Mouse (Mus musculus) hindbrain, embryonic 16.5 days (tissue): ENCODE measurements around the gene Dnajc13. TPM values are rescaled to one million over a fixed set of nuclear protein-coding genes. Genes with fewer than 3 reads are reported as not detected.
A peak's percentile ranks its signal among the peaks of the same experiment; 100 is the strongest.

Experiments used
- ATAC-seq: fragments of 200-750 bp; cut with Nextera tagmentation; 2 replicates; pipeline ENCODE4 v1.8.0; 2017; ENCODE audit warnings: moderate TSS enrichment, moderate library complexity
- H3K27ac ChIP-seq: fragments of 300-500 bp; sonication (generic); 2 replicates; pipeline ENCODE4 v1.5.1; 2014; ENCODE audit warnings: low read depth, mild to moderate bottlenecking, control low read depth, low read length, moderate library complexity
- H3K27me3 ChIP-seq: fragments of 300-500 bp; sonication (generic); replicated peaks from 2 replicates; pipeline ENCODE4 v1.6.1; 2014; ENCODE audit warnings: low read length; ENCODE audit not compliant: control insufficient read depth, insufficient read depth
- H3K36me3 ChIP-seq: fragments of 300-500 bp; sonication (generic); 2 replicates; pipeline ENCODE4 v1.6.1; 2014; ENCODE audit warnings: mild to moderate bottlenecking, low read length, moderate library complexity, mixed read lengths; ENCODE audit not compliant: control insufficient read depth, insufficient read depth
- H3K4me1 ChIP-seq: fragments of 300-500 bp; sonication (generic); 2 replicates; pipeline ENCODE4 v1.6.1; 2014; ENCODE audit warnings: low read depth, low read length; ENCODE audit not compliant: control insufficient read depth, insufficient read depth
- H3K4me2 ChIP-seq: fragments of 300-500 bp; sonication (generic); 2 replicates; pipeline ENCODE4 v1.6.1; 2014; ENCODE audit warnings: mild to moderate bottlenecking, low read length, control low read depth, moderate library complexity
- H3K4me3 ChIP-seq: fragments of 300-500 bp; sonication (generic); 2 replicates; pipeline ENCODE4 v1.5.1; 2014; ENCODE audit warnings: mild to moderate bottlenecking, low read length, control low read depth, moderate library complexity
- H3K9ac ChIP-seq: fragments of 300-500 bp; sonication (generic); 2 replicates; pipeline ENCODE4 v1.6.1; 2014; ENCODE audit warnings: low read depth, mild to moderate bottlenecking, control low read depth, low read length, moderate library complexity
- H3K9me3 ChIP-seq: fragments of 300-500 bp; sonication (generic); 2 replicates; pipeline ENCODE4 v1.6.1; 2014; ENCODE audit warnings: mild to moderate bottlenecking, low read length, moderate library complexity; ENCODE audit not compliant: control insufficient read depth
- WGBS: fragments of 180-500 bp; shearing (Covaris S2); extraction: QIAGEN DNeasy Blood & Tissue Kit; methylation state at CpG from one replicate; pipeline ENCODE4 v1.1.7; 2014; 5-methylcytosine and 5-hydroxymethylcytosine counted together
- polyA plus RNA-seq: library from polyadenylated mRNA; unstranded; fragments of >200 nt; fragmentation: Nextera tagmentation; extraction: Ambion mirVana; gene quantifications from 2 replicates; pipeline ENCODE4 v1.2.1, GENCODE M21; 2015

Gene Dnajc13
- polyA plus RNA-seq, 1 experiment from 2014 or later = 17.8 TPM

GRCm38 (mm10) chr9:104155100-104155715 lies 107.5 kb downstream of the Dnajc13 start:
- Histone ChIP-seq H3K4me3 (no peak overlapping the region), H3K27me3 (no peaks in the 10 kb centered on the region), H3K27ac (no peak overlapping the region), H3K9me3 (no peaks in the 10 kb centered on the region), H3K4me2 (no peak overlapping the region), H3K36me3 (peaks cover 62% of the 10 kb centered on the region), H3K4me1 (no peaks in the 10 kb centered on the region), H3K9ac (no peak overlapping the region)
- 93% methylated on average over 14 of the region's 14 CpGs for WGBS
- no peak for ATAC-seq

GRCm38 (mm10) chr9:104152121-104152520 lies 110.6 kb downstream of the Dnajc13 start:
- Histone ChIP-seq H3K36me3 (peaks cover 37% of the 10 kb centered on the region), H3K27me3 (no peaks in the 10 kb centered on the region), H3K9me3 (no peaks in the 10 kb centered on the region), H3K4me1 (no peaks in the 10 kb centered on the region), H3K27ac (no peak overlapping the region), H3K4me3 (no peak overlapping the region), H3K9ac (no peak overlapping the region), H3K4me2 (no peak overlapping the region)
- no peak for ATAC-seq
- WGBS = 95% methylated on average over 7 of the region's 7 CpGs

GRCm38 (mm10) chr9:104148969-104149368 lies 113.8 kb downstream of the Dnajc13 start:
- H3K4me2 ChIP-seq = no peak overlapping the region
- no peak for ATAC-seq
- WGBS = 91% methylated on average over 7 of the region's 7 CpGs

GRCm38 (mm10) chr9:104146683-104147082 lies 116.0 kb downstream of the Dnajc13 start:
- H3K9me3 ChIP-seq = no peaks in the 10 kb centered on the region
- no peak overlapping the region for H3K4me3 ChIP-seq
- ATAC-seq = no peak
- no peaks in the 10 kb centered on the region for H3K4me1 ChIP-seq
- H3K27ac ChIP-seq = no peak overlapping the region
- H3K4me2 ChIP-seq = no peak overlapping the region
- H3K36me3 ChIP-seq = peaks cover 5% of the 10 kb centered on the region
- H3K9ac ChIP-seq = no peak overlapping the region
- 92% methylated on average over 7 of the region's 7 CpGs for WGBS
- H3K27me3 ChIP-seq = no peaks in the 10 kb centered on the region

More at GRCm38 (mm10) chr9:104148969-104149368, 113.8 kb downstream of the Dnajc13 start:
- H3K27me3 ChIP-seq = no peaks in the 10 kb centered on the region
- no peaks in the 10 kb centered on the region for H3K4me1 ChIP-seq
- H3K36me3 ChIP-seq = peaks cover 13% of the 10 kb centered on the region
- H3K9me3 ChIP-seq = no peaks in the 10 kb centered on the region
- H3K9ac ChIP-seq = no peak overlapping the region
- no peak overlapping the region for H3K27ac ChIP-seq
- H3K4me3 ChIP-seq = no peak overlapping the region

- no peak overlapping the region for H3K4me3 ChIP-seq
- H3K27ac ChIP-seq = no peak overlapping the region
- no peaks in the 10 kb centered on the region for H3K4me1 ChIP-seq
- H3K27me3 ChIP-seq = no peaks in the 10 kb centered on the region
- ATAC-seq = no peak
- WGBS = 81% methylated on average over 8 of the region's 8 CpGs
- no peak overlapping the region for H3K9ac ChIP-seq
- no peaks in the 10 kb centered on the region for H3K36me3 ChIP-seq
- no peak overlapping the region for H3K4me2 ChIP-seq
- H3K9me3 ChIP-seq = no peaks in the 10 kb centered on the region
Measured at GRCm38 (mm10) chr9:104144314-104144996, 118.3 kb downstream of the Dnajc13 start.

- H3K9ac ChIP-seq = no peak overlapping the region
- whole genome bisulfite sequencing = 85% methylated on average over 14 of the region's 14 CpGs
- no peak for ATAC-seq
- H3K9me3 ChIP-seq = no peaks in the 10 kb centered on the region
- no peak overlapping the region for H3K4me2 ChIP-seq
- no peaks in the 10 kb centered on the region for H3K27me3 ChIP-seq
- no peaks in the 10 kb centered on the region for H3K4me1 ChIP-seq
- no peaks in the 10 kb centered on the region for H3K36me3 ChIP-seq
- H3K27ac ChIP-seq = no peak overlapping the region
- H3K4me3 ChIP-seq = no peak overlapping the region
Measured at GRCm38 (mm10) chr9:104142805-104143204, 119.9 kb downstream of the Dnajc13 start.

GRCm38 (mm10) chr9:104140351-104140750 lies 122.4 kb downstream of the Dnajc13 start:
- H3K4me2 ChIP-seq = no peak overlapping the region
- no peaks in the 10 kb centered on the region for H3K36me3 ChIP-seq
- H3K27me3 ChIP-seq = no peaks in the 10 kb centered on the region
- no peak overlapping the region for H3K4me3 ChIP-seq
- no peaks in the 10 kb centered on the region for H3K4me1 ChIP-seq
- no peak overlapping the region for H3K27ac ChIP-seq
- no peak overlapping the region for H3K9ac ChIP-seq
- 86% methylated on average over 6 of the region's 6 CpGs for WGBS
- ATAC-seq = no peak
- H3K9me3 ChIP-seq = no peaks in the 10 kb centered on the region

GRCm38 (mm10) chr9:104130141-104130755 lies 132.5 kb downstream of the Dnajc13 start:
- Histone ChIP-seq H3K4me2 (no peak overlapping the region), H3K36me3 (no peaks in the 10 kb centered on the region), H3K27ac (no peak overlapping the region), H3K9ac (no peak overlapping the region), H3K27me3 (no peaks in the 10 kb centered on the region), H3K9me3 (no peaks in the 10 kb centered on the region), H3K4me3 (no peak overlapping the region), H3K4me1 (peaks cover 4% of the 10 kb centered on the region)
- WGBS = 87% methylated on average over 9 of the region's 9 CpGs
- ATAC-seq = no peak

- Histone ChIP-seq H3K4me3 (no peak overlapping the region), H3K4me1 (peaks cover 4% of the 10 kb centered on the region), H3K4me2 (no peak overlapping the region), H3K9me3 (no peaks in the 10 kb centered on the region), H3K27me3 (no peaks in the 10 kb centered on the region), H3K36me3 (no peaks in the 10 kb centered on the region), H3K27ac (peak overlapping the region; percentile 48), H3K9ac (no peak overlapping the region)
- peak; percentile 58; the same call in 1 of the 2 replicates for ATAC-seq
- WGBS = 37% methylated on average over 2 of the region's 2 CpGs
Measured at GRCm38 (mm10) chr9:104128110-104128509, 134.6 kb downstream of the Dnajc13 start.
